Mouse (Mus musculus): ENCODE data around the gene Gm45234. TPM values are rescaled to one million over a fixed set of nuclear protein-coding genes. Genes with fewer than 3 reads are reported as not detected.
A peak's percentile ranks its signal among the peaks of the same experiment; 100 is the strongest.

Gm45234 gene
- total and polyA plus RNA-seq, 3 experiments = not detected

DNA sequence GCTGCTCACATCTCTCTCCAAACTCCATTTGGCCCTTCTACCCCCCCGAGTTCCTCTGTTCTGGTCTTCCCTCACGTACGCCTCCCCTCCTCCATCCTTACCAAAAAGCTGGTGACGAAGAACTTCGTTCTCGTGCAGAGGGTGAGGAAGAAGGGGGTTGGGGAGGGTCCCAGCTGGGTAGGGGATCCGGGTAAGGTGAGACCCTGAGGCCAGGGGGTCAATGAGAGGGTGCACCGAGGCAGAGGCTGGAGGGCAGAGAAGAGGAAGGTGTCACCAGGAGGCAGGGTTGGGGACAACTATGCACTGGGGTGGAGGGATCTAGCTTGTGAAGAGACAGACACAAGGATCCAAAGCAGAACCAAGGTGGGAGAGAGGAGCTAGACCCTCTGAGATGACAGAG lies 12.2 kb downstream of the Gm45234 start:
- Histone ChIP-seq H3K36me3 (replicated peaks) (peaks cover 48% of the 10 kb centered on the region), H3K9me3 (replicated peaks) (no peaks in the 10 kb centered on the region), H3K27me3 (ENCODE audit: insufficient read depth, low read length) (peaks cover 3% of the 10 kb centered on the region; the same call in 1 of the 2 replicates), H3K4me1 (ENCODE audit: insufficient read depth, low read depth, low read length) (peaks cover 73% of the 10 kb centered on the region), H3K4me3 (ENCODE audit: low read depth, low read length) (no peak overlapping the region)
- DNase-seq (ENCODE audit: low spot score) = no peak
- no peak for ATAC-seq (ENCODE audit: extremely low read depth, insufficient number of reproducible peaks, low FRiP score, poor library complexity, severe bottlenecking)
- TF ChIP-seq CTCF (IDR thresholded peaks at IDR 0.05; ENCODE audit: low read depth, low read length) = no peak
- no peak for TF ChIP-seq GATA2 (IDR thresholded peaks at IDR 0.05; ENCODE audit: borderline replicate concordance, low read depth, low read length)
- TF ChIP-seq POLR2AphosphoS5 (IDR thresholded peaks at IDR 0.05; ENCODE audit: insufficient replicate concordance, low read depth, low read length) = no peak
- no peak for TF ChIP-seq GATA1 (IDR thresholded peaks at IDR 0.05; ENCODE audit: borderline replicate concordance, low read length)

- TF ChIP-seq GATA2 (IDR thresholded peaks at IDR 0.05; ENCODE audit: borderline replicate concordance, low read depth, low read length) (no peak), TAL1 (conservative IDR thresholded peaks at IDR 0.05; ENCODE audit: low read depth, low read length) (no peak), CTCF (IDR thresholded peaks at IDR 0.05; ENCODE audit: low read depth, low read length) (no peak), GATA1 (IDR thresholded peaks at IDR 0.05; ENCODE audit: borderline replicate concordance, low read length) (no peak), POLR2AphosphoS5 (IDR thresholded peaks at IDR 0.05; ENCODE audit: insufficient replicate concordance, low read depth, low read length) (no peak)
These were observed 12.8 kb downstream of the Gm45234 start for GRCm38 (mm10) chr6:124742839-124743514.

DNA sequence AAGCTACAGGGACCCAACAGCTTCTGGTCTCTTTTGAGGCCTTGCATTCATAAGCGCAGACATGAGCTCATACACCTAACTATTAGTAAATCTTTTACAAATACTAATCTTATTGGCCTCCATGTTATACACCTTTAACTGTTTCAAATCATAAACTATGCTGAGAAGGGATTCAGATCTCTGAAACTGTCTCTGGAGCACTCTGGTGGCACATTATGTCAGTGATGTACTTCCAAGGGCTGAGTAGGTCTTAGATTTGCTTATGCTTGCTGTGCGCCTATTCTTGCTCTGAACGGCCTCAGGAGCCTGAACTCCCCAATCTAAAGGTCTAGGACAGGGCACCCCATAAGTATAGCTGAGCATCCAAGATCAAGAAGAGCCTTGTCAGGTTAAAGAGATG lies 14.0 kb downstream of the Gm45234 start:
- no peak for TF ChIP-seq TAL1 (conservative IDR thresholded peaks at IDR 0.05; ENCODE audit: low read depth, low read length)
- TF ChIP-seq POLR2AphosphoS5 (IDR thresholded peaks at IDR 0.05; ENCODE audit: insufficient replicate concordance, low read depth, low read length) = no peak
- TF ChIP-seq CTCF (IDR thresholded peaks at IDR 0.05; ENCODE audit: low read depth, low read length) = no peak
- TF ChIP-seq GATA1 (IDR thresholded peaks at IDR 0.05; ENCODE audit: borderline replicate concordance, low read length) = no peak
- TF ChIP-seq GATA2 (IDR thresholded peaks at IDR 0.05; ENCODE audit: borderline replicate concordance, low read depth, low read length) = no peak
- Histone ChIP-seq H3K36me3 (replicated peaks) (peaks cover 33% of the 10 kb centered on the region), H3K27me3 (ENCODE audit: insufficient read depth, low read length) (no peaks in the 10 kb centered on the region), H3K4me3 (ENCODE audit: low read depth, low read length) (peak overlapping the region; percentile 41; the same call in 1 of the 2 replicates), H3K4me1 (ENCODE audit: insufficient read depth, low read depth, low read length) (peaks cover 78% of the 10 kb centered on the region), H3K9me3 (replicated peaks) (no peaks in the 10 kb centered on the region)
- DNase-seq (ENCODE audit: low spot score) (no peak), ATAC-seq (ENCODE audit: extremely low read depth, insufficient number of reproducible peaks, low FRiP score, poor library complexity, severe bottlenecking) (no peak)

More at GRCm38 (mm10) chr6:124742839-124743514, 12.8 kb downstream of the Gm45234 start:
- ATAC-seq (ENCODE audit: extremely low read depth, insufficient number of reproducible peaks, low FRiP score, poor library complexity, severe bottlenecking) (no peak), DNase-seq (ENCODE audit: low spot score) (no peak)
- peaks cover 45% of the 10 kb centered on the region for H3K36me3 ChIP-seq (replicated peaks)
- H3K4me3 ChIP-seq (ENCODE audit: low read depth, low read length) = no peak overlapping the region
- H3K9me3 ChIP-seq (replicated peaks) = no peaks in the 10 kb centered on the region
- peaks cover 79% of the 10 kb centered on the region for H3K4me1 ChIP-seq (ENCODE audit: insufficient read depth, low read depth, low read length)
- peaks cover 3% of the 10 kb centered on the region; the same call in 1 of the 2 replicates for H3K27me3 ChIP-seq (ENCODE audit: insufficient read depth, low read length)

DNA sequence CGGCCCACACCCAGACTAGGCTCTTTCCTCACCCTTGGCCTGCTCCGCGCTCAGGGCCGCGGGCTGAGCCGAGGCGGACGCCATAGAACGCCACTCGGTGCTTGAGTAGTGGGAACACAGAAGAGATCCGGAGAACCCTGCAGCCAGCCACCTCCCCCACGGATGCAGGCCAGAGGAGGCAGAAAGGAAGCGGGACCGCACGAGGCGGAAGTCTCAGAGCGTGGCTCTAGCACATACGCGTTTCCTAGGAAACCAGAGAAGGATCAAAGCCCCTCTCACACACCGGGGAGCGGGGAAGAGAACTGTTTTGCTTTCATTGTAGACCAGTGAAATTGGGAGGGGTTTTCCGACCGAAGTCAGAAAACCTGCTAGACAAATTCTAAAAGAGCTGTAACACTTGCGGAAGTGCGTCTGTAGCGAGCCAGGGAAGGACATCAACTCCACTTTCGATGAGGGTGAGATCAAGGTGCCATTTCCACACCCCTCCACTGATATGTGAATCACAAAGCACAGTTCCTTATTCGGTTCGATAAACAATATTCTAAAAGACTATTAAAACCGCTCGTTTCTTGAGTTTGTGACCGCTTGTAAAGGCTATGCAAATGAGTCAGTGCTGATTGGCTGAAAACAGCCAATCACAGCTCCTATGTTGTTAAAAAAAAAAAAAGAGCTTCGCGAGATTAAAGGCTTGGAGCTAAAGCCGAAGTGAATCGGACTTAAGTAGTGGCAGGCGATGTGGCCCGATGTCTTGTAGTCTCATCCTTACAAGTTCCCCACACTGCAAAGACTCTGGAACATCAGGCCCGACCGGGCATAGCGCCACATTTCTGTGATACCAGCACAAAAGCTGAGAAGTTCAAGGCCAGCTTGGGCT lies 14.7 kb downstream of the Gm45234 start, which contains the start of gene Grcc10:
Gene Grcc10 (minus strand): TSS at position 487 of the 874 bp plus-strand sequence.
- Histone ChIP-seq H3K4me1 (ENCODE audit: insufficient read depth, low read depth, low read length) (peaks cover 73% of the 10 kb centered on the region), H3K36me3 (replicated peaks) (peaks cover 30% of the 10 kb centered on the region), H3K9me3 (replicated peaks) (no peaks in the 10 kb centered on the region), H3K4me3 (ENCODE audit: low read depth, low read length) (peak within 1 kb of the TSS; percentile 72), H3K27me3 (ENCODE audit: insufficient read depth, low read length) (no peaks in the 10 kb centered on the region)
- peak; percentile 99 for DNase-seq (ENCODE audit: low spot score)
- TF ChIP-seq TAL1 (conservative IDR thresholded peaks at IDR 0.05; ENCODE audit: low read depth, low read length) (no peak), GATA1 (IDR thresholded peaks at IDR 0.05; ENCODE audit: borderline replicate concordance, low read length) (no peak), CTCF (IDR thresholded peaks at IDR 0.05; ENCODE audit: low read depth, low read length) (no peak), GATA2 (IDR thresholded peaks at IDR 0.05; ENCODE audit: borderline replicate concordance, low read depth, low read length) (no peak), POLR2AphosphoS5 (IDR thresholded peaks at IDR 0.05; ENCODE audit: insufficient replicate concordance, low read depth, low read length) (peak; percentile 67; the same call in 1 of the 2 replicates)
- ATAC-seq (ENCODE audit: extremely low read depth, insufficient number of reproducible peaks, low FRiP score, poor library complexity, severe bottlenecking) = peak; percentile 74

- ATAC-seq (ENCODE audit: extremely low read depth, insufficient number of reproducible peaks, low FRiP score, poor library complexity, severe bottlenecking) = peak; percentile 24
- H3K36me3 ChIP-seq (replicated peaks) = peaks cover 30% of the 10 kb centered on the region
These were observed 15.5 kb downstream of the Gm45234 start for GRCm38 (mm10) chr6:124740211-124740887.

More at GRCm38 (mm10) chr6:124740211-124740887, 15.5 kb downstream of the Gm45234 start:
- no peaks in the 10 kb centered on the region for H3K9me3 ChIP-seq (replicated peaks)
- TF ChIP-seq GATA2 (IDR thresholded peaks at IDR 0.05; ENCODE audit: borderline replicate concordance, low read depth, low read length) = no peak
- TF ChIP-seq POLR2AphosphoS5 (IDR thresholded peaks at IDR 0.05; ENCODE audit: insufficient replicate concordance, low read depth, low read length) = peak; percentile 100
- peak; percentile 65 for DNase-seq (ENCODE audit: low spot score)
- H3K4me3 ChIP-seq (ENCODE audit: low read depth, low read length) = peak overlapping the region; percentile 72
- H3K27me3 ChIP-seq (ENCODE audit: insufficient read depth, low read length) = no peaks in the 10 kb centered on the region
- H3K4me1 ChIP-seq (ENCODE audit: insufficient read depth, low read depth, low read length) = peaks cover 68% of the 10 kb centered on the region
